In the genomic region with DNA sequence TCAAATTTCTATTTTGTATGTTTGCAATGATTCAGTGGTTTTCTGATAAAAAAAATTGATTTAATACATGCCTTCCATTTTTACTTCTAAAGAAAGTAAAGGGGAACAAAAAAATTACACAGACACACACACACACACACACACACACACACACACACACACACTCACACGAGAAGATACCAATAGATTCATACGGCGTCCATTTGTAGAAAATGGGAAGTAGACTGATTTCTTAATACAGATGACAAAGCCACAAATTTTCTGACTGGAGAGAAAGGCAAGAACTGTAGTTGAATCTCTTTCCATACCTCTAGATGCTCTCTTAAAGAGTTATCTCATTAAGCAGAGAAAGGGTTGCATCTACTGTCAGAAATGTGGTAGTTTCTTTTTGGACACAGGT, we compare ENCODE assay signal across 23 mouse cellular contexts.
DNase-seq lines count a peak whose midpoint lies in the region; ATAC-seq lines count a peak whose summit lies in the region.
"Had no signal": no experiment of that assay in that cellular context is flagged by ENCODE, and none has a peak within 500 bp of the region (broad histone marks: within the 10 kb centered on the region; RNA-seq: fewer than 3 reads in every experiment).

No protein-coding gene starts in this region.

- no peak for DNase-seq in lung, postnatal 14 days
- DNase-seq in forebrain, embryonic 14.5 days (ENCODE audit: low spot score): no peak
- DNase-seq in embryo, embryonic 11 days: no peak
- DNase-seq: adrenal gland, adult 8-10 months; adrenal gland, postnatal 14 days; adrenal gland, postnatal 36 days; B cell, adult 2 months; cerebellum, adult 11-12 months; cerebellum, adult 2 months; cerebellum, adult 9-10 months; cerebellum, postnatal 10 days; cerebellum, postnatal 25 days had no signal

- WGBS in forebrain, embryonic 14.5 days: 98% methylated on average over 3 of the region's 3 CpGs

- H3K36me3 ChIP-seq in forebrain, embryonic 14.5 days (ENCODE audit: control insufficient read depth, insufficient read depth, low read length): no peaks in the 10 kb centered on the region
- H3K36me3 ChIP-seq: embryonic facial prominence, embryonic 10.5 days; embryonic facial prominence, embryonic 12.5 days; G1E had no signal

- H3K4me2 ChIP-seq in forebrain, embryonic 14.5 days (ENCODE audit: low read length): no peak overlapping the region
- H3K4me2 ChIP-seq: embryonic facial prominence, embryonic 12.5 days; forebrain, embryonic 13.5 days had no signal

- H3K4me1 ChIP-seq in forebrain, embryonic 14.5 days (ENCODE audit: control insufficient read depth, insufficient read depth, low read length): no peaks in the 10 kb centered on the region
- H3K4me1 ChIP-seq: embryonic facial prominence, embryonic 10.5 days; embryonic facial prominence, embryonic 12.5 days; forebrain, embryonic 13.5 days had no signal

- no peaks in the 10 kb centered on the region for H3K27me3 ChIP-seq in forebrain, embryonic 14.5 days (replicated peaks; ENCODE audit: control insufficient read depth, insufficient read depth, low read length)
- H3K27me3 ChIP-seq: CH12.LX; embryonic facial prominence, embryonic 12.5 days; forebrain, embryonic 13.5 days; Patski had no signal

- ATAC-seq in common myeloid progenitor, adult 5-6 weeks (replicated peaks; ENCODE audit: low read depth, poor library complexity, severe bottlenecking): peak; percentile 32; the same call in 1 of the 2 replicates
- ATAC-seq in megakaryocyte, adult 5-6 weeks (ENCODE audit: poor library complexity, severe bottlenecking): peak; percentile 62
- no peak for ATAC-seq in forebrain, embryonic 14.5 days
- ATAC-seq: activated CD4-positive, CD25-positive, alpha-beta regulatory T cell, adult 4 months; CD4-positive, CD25-positive, alpha-beta regulatory T cell, adult 4 months; forebrain, embryonic 13.5 days; forebrain, embryonic 16.5 days; Patski had no signal

- no peak overlapping the region for H3K4me3 ChIP-seq in forebrain, embryonic 14.5 days (ENCODE audit: low read depth, low read length)
- H3K4me3 ChIP-seq: embryonic facial prominence, embryonic 10.5 days; embryonic facial prominence, embryonic 12.5 days; forebrain, embryonic 13.5 days had no signal

- no peak overlapping the region for H3K9ac ChIP-seq in forebrain, embryonic 14.5 days (ENCODE audit: low read length)
- H3K9ac ChIP-seq: embryonic facial prominence, embryonic 12.5 days; forebrain, embryonic 13.5 days had no signal

- no peak overlapping the region for H3K27ac ChIP-seq in forebrain, embryonic 14.5 days (ENCODE audit: low read depth, low read length)
- H3K27ac ChIP-seq: embryonic facial prominence, embryonic 10.5 days; embryonic facial prominence, embryonic 12.5 days; forebrain, embryonic 13.5 days had no signal

- no peaks in the 10 kb centered on the region for H3K9me3 ChIP-seq in forebrain, embryonic 14.5 days (replicated peaks; ENCODE audit: control insufficient read depth, low read length)
- H3K9me3 ChIP-seq: embryonic facial prominence, embryonic 10.5 days; embryonic facial prominence, embryonic 12.5 days; forebrain, embryonic 13.5 days had no signal
